Mouse (Mus musculus): ENCODE data around the gene Smpd4. TPM values are rescaled to one million over a fixed set of nuclear protein-coding genes. Genes with fewer than 3 reads are reported as not detected.

Gene Smpd4
- total and polyA plus RNA-seq, 3 experiments, result 38.6 to 97.1 (median 55.5) TPM

GRCm38 (mm10) chr16:17643437-17643990, 24.4 kb downstream of the Smpd4 start:
- Histone ChIP-seq H3K4me1 (ENCODE audit: control insufficient read depth in 1 of 2, insufficient read depth in 2 of 2) (0 out of 4 replicates have a peak, but pooled peaks cover 0 to 7% of the 10 kb centered on the region in 2 experiments), H3K79me2 (replicated peaks; ENCODE audit: control insufficient read depth, extremely low read depth, insufficient read depth, poor library complexity, severe bottlenecking) (no peaks in the 10 kb centered on the region), H3K27ac (ENCODE audit: insufficient read depth, low read depth) (no peak overlapping the region), H3K9ac (ENCODE audit: insufficient read depth, low read depth) (no peak overlapping the region), H3K4me3 (replicated peaks in 1 of 3; ENCODE audit: low read depth in 2 of 3, low read length in 2 of 3, poor library complexity in 1 of 3) (no peak overlapping the region), H3K27me3 (replicated peaks) (no peaks in the 10 kb centered on the region), H3K4me2 (ENCODE audit: insufficient read depth, low read depth, poor library complexity, severe bottlenecking) (no peak overlapping the region), H3K9me3 (replicated peaks; ENCODE audit: low read length) (no peaks in the 10 kb centered on the region), H3K36me3 (replicated peaks in 1 of 2; ENCODE audit: control insufficient read depth in 1 of 2, insufficient read depth in 1 of 2, low read length in 1 of 2) (peaks cover 55 to 91% of the 10 kb centered on the region in 2 experiments)
- dilution Hi-C loops (cut with MboI; ENCODE audit: extremely low pct_ligation_motif_present, extremely low pct_unique_long_range_greater_than_20kb, low sequenced_read_pairs) (no loop called here), in situ Hi-C loops (cut with MboI; ENCODE audit: low pct_ligation_motif_present, low pct_unique_long_range_greater_than_20kb, low sequenced_read_pairs) (no loop called here)
- TF ChIP-seq RCOR1 (conservative IDR thresholded peaks at IDR 0.05; ENCODE audit: low read depth, low read length), result no peak
- TF ChIP-seq CHD1 (IDR thresholded peaks at IDR 0.05; ENCODE audit: low read depth, low read length), result no peak
- TF ChIP-seq POLR2A (IDR thresholded peaks at IDR 0.05; ENCODE audit: low read depth, low read length), result 0 out of 2 replicates have a peak, but pooled peaks have one; percentile 7
- no peak for DNase-seq (ENCODE audit: extremely low read depth)

GRCm38 (mm10) chr16:17646310-17647114, 27.4 kb downstream of the Smpd4 start, which contains the start of gene Ccdc74a:
Ccdc74a (plus strand) TSS chr16:17646470.
- dilution Hi-C loops (cut with MboI; ENCODE audit: extremely low pct_ligation_motif_present, extremely low pct_unique_long_range_greater_than_20kb, low sequenced_read_pairs) (no loop called here), in situ Hi-C loops (cut with MboI; ENCODE audit: low pct_ligation_motif_present, low pct_unique_long_range_greater_than_20kb, low sequenced_read_pairs) (no loop called here)
- no peak within 1 kb of the TSS for H3K4me3 ChIP-seq (replicated peaks in 1 of 3; ENCODE audit: low read depth in 2 of 3, low read length in 2 of 3, poor library complexity in 1 of 3)
- H3K4me2 ChIP-seq (ENCODE audit: insufficient read depth, low read depth, poor library complexity, severe bottlenecking), result 0 out of 2 replicates have a peak within 1 kb of the TSS, but pooled peaks have one; percentile 10
- peak; percentile 57 for DNase-seq (ENCODE audit: extremely low read depth)
- peaks cover 46 to 91% of the 10 kb centered on the region in 2 experiments for H3K36me3 ChIP-seq (replicated peaks in 1 of 2; ENCODE audit: control insufficient read depth in 1 of 2, insufficient read depth in 1 of 2, low read length in 1 of 2)
- no peaks in the 10 kb centered on the region for H3K9me3 ChIP-seq (replicated peaks; ENCODE audit: low read length)
- H3K27ac ChIP-seq (ENCODE audit: insufficient read depth, low read depth), result no peak within 1 kb of the TSS
- no peak within 1 kb of the TSS for H3K9ac ChIP-seq (ENCODE audit: insufficient read depth, low read depth)
- H3K79me2 ChIP-seq (replicated peaks; ENCODE audit: control insufficient read depth, extremely low read depth, insufficient read depth, poor library complexity, severe bottlenecking), result no peaks in the 10 kb centered on the region
- TF ChIP-seq IRF4 (IDR thresholded peaks at IDR 0.05; ENCODE audit: low read depth, low read length) (no peak), MXI1 (IDR thresholded peaks at IDR 0.05; ENCODE audit: low read depth, low read length) (peak; percentile 74)
- no peaks in the 10 kb centered on the region for H3K27me3 ChIP-seq (replicated peaks)
- H3K4me1 ChIP-seq (ENCODE audit: control insufficient read depth in 1 of 2, insufficient read depth in 2 of 2), result 0 out of 4 replicates have a peak, but pooled peaks cover 0 to 7% of the 10 kb centered on the region in 2 experiments

- no peak overlapping the region for H3K4me2 ChIP-seq (ENCODE audit: insufficient read depth, low read depth, poor library complexity, severe bottlenecking)
- H3K27me3 ChIP-seq (replicated peaks), result no peaks in the 10 kb centered on the region
- no peaks in the 10 kb centered on the region for H3K9me3 ChIP-seq (replicated peaks; ENCODE audit: low read length)
- dilution Hi-C loops (cut with MboI; ENCODE audit: extremely low pct_ligation_motif_present, extremely low pct_unique_long_range_greater_than_20kb, low sequenced_read_pairs), result no loop called here
- no peak overlapping the region for H3K9ac ChIP-seq (ENCODE audit: insufficient read depth, low read depth)
- no peak overlapping the region for H3K4me3 ChIP-seq (replicated peaks in 1 of 3; ENCODE audit: low read depth in 2 of 3, low read length in 2 of 3, poor library complexity in 1 of 3)
- H3K79me2 ChIP-seq (replicated peaks; ENCODE audit: control insufficient read depth, extremely low read depth, insufficient read depth, poor library complexity, severe bottlenecking), result no peaks in the 10 kb centered on the region
- H3K36me3 ChIP-seq (replicated peaks in 1 of 2; ENCODE audit: control insufficient read depth in 1 of 2, insufficient read depth in 1 of 2, low read length in 1 of 2), result peaks cover 48 to 93% of the 10 kb centered on the region in 2 experiments
- no peak for DNase-seq (ENCODE audit: extremely low read depth)
- in situ Hi-C loops (cut with MboI; ENCODE audit: low pct_ligation_motif_present, low pct_unique_long_range_greater_than_20kb, low sequenced_read_pairs), result no loop called here
- TF ChIP-seq RAD21 (IDR thresholded peaks at IDR 0.05; ENCODE audit: low read depth, low read length), result no peak
- no peak for TF ChIP-seq ZC3H11A (IDR thresholded peaks at IDR 0.05; ENCODE audit: low read depth, low read length)
- no peak for TF ChIP-seq NELFE (IDR thresholded peaks at IDR 0.05; ENCODE audit: low read depth, low read length)
- TF ChIP-seq MYC (IDR thresholded peaks at IDR 0.05; ENCODE audit: low read depth, low read length), result no peak
- no peak for TF ChIP-seq USF2 (conservative IDR thresholded peaks at IDR 0.05; ENCODE audit: low read depth, low read length)
- no peak for TF ChIP-seq TBP (conservative IDR thresholded peaks at IDR 0.05; ENCODE audit: low read depth, low read length)
- no peak for TF ChIP-seq KAT2A (IDR thresholded peaks at IDR 0.05; ENCODE audit: insufficient replicate concordance, low read length)
- no peak for TF ChIP-seq ETS1 (conservative IDR thresholded peaks at IDR 0.05; ENCODE audit: low read depth, low read length)
- no peak for TF ChIP-seq ELF1 (IDR thresholded peaks at IDR 0.05; ENCODE audit: low read depth, low read length)
- TF ChIP-seq PAX5 (IDR thresholded peaks at IDR 0.05; ENCODE audit: low read length), result no peak
- no peak for TF ChIP-seq POLR2A (IDR thresholded peaks at IDR 0.05; ENCODE audit: low read depth, low read length)
- no peak for TF ChIP-seq TCF12 (IDR thresholded peaks at IDR 0.05; ENCODE audit: low read depth, low read length)
- TF ChIP-seq EP300 (IDR thresholded peaks at IDR 0.05; ENCODE audit: low read length), result no peak
- TF ChIP-seq GABPA (IDR thresholded peaks at IDR 0.05; ENCODE audit: insufficient replicate concordance, low read depth, low read length), result no peak
- H3K4me1 ChIP-seq (ENCODE audit: control insufficient read depth in 1 of 2, insufficient read depth in 2 of 2), result 0 out of 4 replicates have a peak, but pooled peaks cover 0 to 10% of the 10 kb centered on the region in 2 experiments
- no peak overlapping the region for H3K27ac ChIP-seq (ENCODE audit: insufficient read depth, low read depth)
Measured at GRCm38 (mm10) chr16:17647156-17647555, 28.0 kb downstream of the Smpd4 start.

Measured in CH12.LX (cell line).